Mouse (Mus musculus): ENCODE results near the gene Adgrf4.
A peak's percentile ranks its signal among the peaks of the same experiment; 100 is the strongest.

The Adgrf4 gene

DNA sequence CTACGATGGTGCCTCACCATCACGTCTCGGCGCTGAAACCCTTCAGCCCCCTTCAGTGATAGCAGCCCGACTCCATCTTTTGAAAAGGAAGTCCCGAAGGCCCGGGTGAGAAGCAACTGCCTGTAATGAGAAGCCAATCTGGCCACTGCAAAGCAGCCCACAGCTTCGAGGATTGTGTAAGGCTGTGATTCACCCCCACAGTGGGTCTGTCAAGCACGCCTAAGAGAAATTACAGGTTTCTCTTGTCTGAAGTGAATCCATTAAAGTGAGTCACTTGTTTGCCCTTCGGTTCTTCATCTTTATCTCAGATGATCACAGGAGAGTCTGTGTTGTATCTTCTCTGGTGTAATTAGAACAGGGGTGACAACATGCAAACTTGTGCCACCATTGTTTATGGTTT lies at the start of gene Adgrf4:
Gene Adgrf4 (minus strand): TSS at position 149 of the 400 bp plus-strand sequence.
- no peak for DNase-seq (ENCODE audit: extremely low read depth, low read depth)

GRCm38 (mm10) chr17:42741801-42742217 lies 49.7 kb upstream of the Adgrf4 start, which contains the start of gene Adgrf2:
Gene Adgrf2, minus strand, starts transcription at chr17:42742179.
- no peak for DNase-seq (ENCODE audit: extremely low read depth, low read depth)

DNA sequence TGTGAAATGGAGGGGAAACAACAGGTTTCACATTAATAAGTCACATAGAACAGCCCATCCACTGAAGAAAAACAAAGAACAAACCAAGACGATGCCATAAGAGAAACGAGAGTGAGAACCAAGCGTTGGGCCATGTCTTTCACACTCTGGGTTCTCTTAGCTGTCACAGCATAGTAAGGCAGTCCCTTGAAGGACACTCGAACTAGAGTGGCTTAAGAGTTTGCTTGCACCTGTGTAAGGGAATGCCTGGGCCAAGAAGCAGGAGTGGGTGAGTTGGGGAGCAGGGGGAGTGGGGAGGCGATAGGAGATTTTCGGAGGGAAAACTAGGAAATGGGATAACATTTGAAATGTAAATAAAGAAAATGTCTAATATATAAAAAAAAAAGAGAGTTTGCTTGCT lies 46.7 kb upstream of the Adgrf4 start:
- DNase-seq (ENCODE audit: extremely low read depth, low read depth) = no peak

- DNase-seq (ENCODE audit: extremely low read depth, low read depth) = no peak
Observed at GRCm38 (mm10) chr17:42717161-42717560, 25.1 kb upstream of the Adgrf4 start.

DNA sequence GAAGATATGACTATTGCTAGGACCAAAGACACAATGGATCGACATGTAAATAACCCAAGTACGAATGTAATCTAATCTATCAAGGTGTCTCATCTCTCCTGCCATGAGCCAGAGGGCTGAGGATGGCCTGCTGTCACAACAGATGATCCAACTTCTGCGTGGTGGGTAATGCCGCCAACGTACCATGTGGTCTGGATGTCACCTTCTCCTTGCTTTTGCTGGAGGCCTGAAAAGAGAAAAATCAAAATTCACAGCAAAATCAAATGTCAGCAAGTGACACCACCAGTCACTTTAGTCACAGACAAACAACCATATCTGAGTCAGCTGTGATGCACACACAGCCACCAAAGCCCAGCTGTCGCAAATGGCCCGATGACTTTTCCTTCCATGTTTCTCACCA lies 22.9 kb upstream of the Adgrf4 start:
- DNase-seq (ENCODE audit: extremely low read depth, low read depth) = no peak

DNA sequence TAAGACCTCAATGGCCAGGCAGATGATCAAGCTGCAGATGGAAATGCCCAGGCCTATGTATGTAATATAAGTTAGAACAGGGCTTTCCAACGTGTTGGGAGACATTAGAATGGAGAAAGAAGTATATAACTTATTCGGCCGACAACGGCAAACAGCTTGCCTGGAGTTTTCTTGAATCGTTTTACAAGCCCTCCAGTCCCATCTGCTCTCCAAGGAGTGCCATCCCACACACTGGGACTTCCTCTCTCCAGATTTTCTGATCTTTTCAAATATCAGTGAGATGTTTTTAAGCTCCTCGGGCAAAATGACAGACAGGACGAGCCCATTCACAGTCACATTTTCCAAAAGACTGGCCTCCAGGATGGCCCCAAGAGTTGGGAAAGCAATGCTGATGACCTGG lies 18.6 kb upstream of the Adgrf4 start:
- DNase-seq (ENCODE audit: extremely low read depth, low read depth) = no peak

- no peak for DNase-seq (ENCODE audit: extremely low read depth, low read depth)
Observed at GRCm38 (mm10) chr17:42705611-42706010, 13.5 kb upstream of the Adgrf4 start.

- no peak for DNase-seq (ENCODE audit: extremely low read depth, low read depth)
Observed at GRCm38 (mm10) chr17:42702198-42702597, 10.1 kb upstream of the Adgrf4 start.

DNA sequence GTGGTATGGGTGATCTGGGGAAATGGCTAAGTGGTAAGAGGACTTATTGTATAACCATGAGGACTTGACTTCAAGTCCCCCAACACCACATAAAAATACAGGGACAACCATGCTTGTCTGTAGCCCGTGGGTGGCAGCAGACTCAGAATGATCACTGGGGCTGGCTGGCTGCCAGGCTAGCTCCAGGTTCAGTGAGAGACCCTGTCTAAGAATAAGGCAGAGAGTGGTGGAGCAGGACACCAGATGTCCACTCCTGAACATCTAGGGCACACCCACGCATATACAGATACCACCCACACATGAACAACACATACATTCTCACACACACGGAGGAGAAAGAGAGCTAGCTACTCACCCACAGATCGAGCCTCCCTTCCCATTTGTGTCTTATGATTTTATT lies 2.6 kb upstream of the Adgrf4 start:
- no peak for DNase-seq (ENCODE audit: extremely low read depth, low read depth)

DNA sequence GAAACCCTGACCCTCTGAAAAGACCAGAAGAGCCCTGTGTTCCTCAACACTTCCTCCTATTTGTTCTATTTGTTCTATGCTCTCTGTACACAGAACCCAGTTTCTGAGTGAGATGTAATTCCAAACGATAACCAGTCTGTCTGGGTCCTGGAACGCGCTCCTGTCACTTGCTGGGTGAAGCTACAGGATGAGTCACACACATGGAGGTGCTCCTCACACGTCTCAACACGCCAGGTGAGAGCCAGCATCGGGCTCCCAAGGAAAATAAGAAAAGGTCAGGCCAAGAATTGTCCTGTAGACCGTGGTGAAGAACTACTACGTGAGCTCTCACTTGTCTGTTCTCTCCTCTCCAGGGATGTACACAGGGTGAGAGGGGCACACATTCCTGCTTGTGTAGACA lies 1.6 kb downstream of the Adgrf4 start:
- DNase-seq (ENCODE audit: extremely low read depth, low read depth) = no peak

- peak; percentile 33 for DNase-seq (ENCODE audit: extremely low read depth, low read depth)
Observed at GRCm38 (mm10) chr17:42658634-42659422, 33.3 kb downstream of the Adgrf4 start.

GRCm38 (mm10) chr17:42643416-42643815 lies 48.7 kb downstream of the Adgrf4 start:
- DNase-seq (ENCODE audit: extremely low read depth, low read depth) = no peak

DNA sequence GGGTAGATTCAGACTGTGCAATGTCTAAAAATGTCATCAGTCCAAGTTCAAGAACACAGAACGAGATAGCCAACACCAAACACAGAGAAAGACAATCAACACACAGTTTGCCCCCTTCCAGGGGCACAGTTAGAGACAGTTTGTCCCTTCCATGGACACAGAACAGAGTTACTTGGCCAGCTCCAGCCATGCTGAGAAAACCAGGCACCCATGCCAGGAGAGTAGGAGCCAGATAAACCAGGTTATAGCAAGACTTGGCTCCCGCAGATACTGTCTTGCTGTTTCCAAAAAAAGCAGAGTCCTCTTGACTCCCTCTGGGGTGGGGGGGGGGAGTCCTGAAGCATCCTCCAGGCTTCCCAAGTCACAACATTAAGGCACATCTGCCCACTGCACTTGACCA lies 61.9 kb downstream of the Adgrf4 start:
- no peak for DNase-seq (ENCODE audit: extremely low read depth, low read depth)

DNA sequence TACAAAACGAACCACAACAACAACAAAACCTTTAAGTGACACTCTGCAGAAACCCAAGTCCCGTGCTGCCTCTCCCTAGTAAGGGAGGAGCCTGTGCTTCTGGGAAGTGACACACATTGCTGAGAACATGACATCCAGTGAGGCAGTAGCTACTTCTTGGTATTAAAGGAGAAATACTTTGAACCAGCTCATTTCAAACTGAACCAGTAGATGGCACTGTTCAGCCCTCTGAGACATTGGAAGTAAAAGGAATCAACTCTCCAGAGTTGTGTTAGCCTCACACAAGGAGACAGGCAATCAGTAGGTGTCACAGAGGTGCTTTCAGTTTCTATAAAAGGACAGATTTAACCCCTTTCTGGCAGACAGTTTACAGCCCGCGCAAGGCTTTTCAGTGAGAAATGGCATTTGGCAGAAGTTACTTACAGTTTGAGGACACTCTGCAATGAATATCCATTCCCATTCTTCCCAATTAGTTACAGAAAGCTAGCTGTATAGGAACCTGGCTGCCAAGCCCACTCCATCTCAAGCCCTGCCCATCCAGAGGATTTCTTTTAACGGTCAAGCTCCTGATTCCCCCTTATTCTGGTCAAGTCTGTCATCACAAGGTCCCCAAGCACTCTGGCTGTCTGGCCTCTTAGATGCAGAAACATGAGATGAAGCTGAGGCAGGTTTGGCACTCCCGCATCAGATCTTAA lies 78.9 kb downstream of the Adgrf4 start:
- DNase-seq (ENCODE audit: extremely low read depth, low read depth) = peak; percentile 64

- no peak for DNase-seq (ENCODE audit: extremely low read depth, low read depth)
Observed at GRCm38 (mm10) chr17:42611295-42611694, 80.8 kb downstream of the Adgrf4 start, which contains the start of gene Opn5. Gene Opn5, minus strand, starts transcription at chr17:42611395.

GRCm38 (mm10) chr17:42608270-42608669 lies 83.8 kb downstream of the Adgrf4 start:
- no peak for DNase-seq (ENCODE audit: extremely low read depth, low read depth)
